Comparison of ENCODE assay signal across 10 mouse cellular contexts in genomic region chr10:19893976-19894375, GRCm38 (mm10). TPM values are rescaled to one million over a fixed set of nuclear protein-coding genes. Genes with fewer than 3 reads are reported as not detected.
A peak's percentile ranks its signal among the peaks of the same experiment; 100 is the strongest.
DNase-seq lines count a peak whose midpoint lies in the region; ATAC-seq and TF ChIP-seq lines count a peak whose summit lies in the region.
"Had no signal": no experiment of that assay in that cellular context is flagged by ENCODE, and none has a peak within 500 bp of the region (broad histone marks: within the 10 kb centered on the region; RNA-seq: fewer than 3 reads in every experiment).

No protein-coding gene starts in this region.

- no peak overlapping the region for H3K4me2 ChIP-seq in forebrain, embryonic 13.5 days
- no peak overlapping the region for H3K4me2 ChIP-seq in forebrain, embryonic 11.5 days (ENCODE audit: low read depth, low read length, severe bottlenecking)
- no peak overlapping the region for H3K4me2 ChIP-seq in neural tube, embryonic 15.5 days
- no peak overlapping the region for H3K4me2 ChIP-seq in hindbrain, postnatal 0 days (ENCODE audit: low read depth, low read length)

- no peak overlapping the region for H3K4me3 ChIP-seq in forebrain, embryonic 13.5 days
- no peak overlapping the region for H3K4me3 ChIP-seq in forebrain, embryonic 11.5 days (ENCODE audit: low read depth, low read length)
- H3K4me3 ChIP-seq in neural tube, embryonic 15.5 days (replicated peaks) = no peak overlapping the region
- no peak overlapping the region for H3K4me3 ChIP-seq in hindbrain, postnatal 0 days (ENCODE audit: low read length)
- H3K4me3 ChIP-seq: megakaryocyte, embryonic 14.5 days had no signal

- TF ChIP-seq CTCF in hindbrain, postnatal 0 days (IDR thresholded peaks at IDR 0.05; ENCODE audit: low read depth) = peak; percentile 82

- no peaks in the 10 kb centered on the region for H3K9me3 ChIP-seq in forebrain, embryonic 13.5 days (replicated peaks)
- H3K9me3 ChIP-seq in forebrain, embryonic 11.5 days (ENCODE audit: control insufficient read depth, low read length) = no peaks in the 10 kb centered on the region
- H3K9me3 ChIP-seq in neural tube, embryonic 15.5 days (replicated peaks) = no peaks in the 10 kb centered on the region
- no peaks in the 10 kb centered on the region for H3K9me3 ChIP-seq in hindbrain, postnatal 0 days (ENCODE audit: low read length)
- H3K9me3 ChIP-seq: megakaryocyte, embryonic 14.5 days had no signal

- H3K27ac ChIP-seq in forebrain, embryonic 13.5 days = no peak overlapping the region
- H3K27ac ChIP-seq in forebrain, embryonic 11.5 days (ENCODE audit: low read depth, low read length) = no peak overlapping the region
- H3K27ac ChIP-seq in neural tube, embryonic 15.5 days (replicated peaks) = no peak overlapping the region
- H3K27ac ChIP-seq in hindbrain, postnatal 0 days = no peak overlapping the region

- 15% methylated on average over 4 of the region's 4 CpGs for WGBS in forebrain, embryonic 13.5 days
- WGBS in forebrain, embryonic 11.5 days = 21% methylated on average over 4 of the region's 4 CpGs
- 18% methylated on average over 4 of the region's 4 CpGs for WGBS in neural tube, embryonic 15.5 days
- 18% methylated on average over 4 of the region's 4 CpGs for WGBS in hindbrain, postnatal 0 days

- no peak overlapping the region for H3K9ac ChIP-seq in forebrain, embryonic 13.5 days
- no peak overlapping the region for H3K9ac ChIP-seq in forebrain, embryonic 11.5 days (ENCODE audit: low read length)
- no peak overlapping the region for H3K9ac ChIP-seq in neural tube, embryonic 15.5 days (replicated peaks)
- H3K9ac ChIP-seq in hindbrain, postnatal 0 days (replicated peaks; ENCODE audit: low read length) = no peak overlapping the region

- H3K27me3 ChIP-seq in forebrain, embryonic 13.5 days = no peaks in the 10 kb centered on the region
- no peaks in the 10 kb centered on the region for H3K27me3 ChIP-seq in forebrain, embryonic 11.5 days (ENCODE audit: control insufficient read depth, insufficient read depth, low read length)
- no peaks in the 10 kb centered on the region for H3K27me3 ChIP-seq in neural tube, embryonic 15.5 days (replicated peaks)
- no peaks in the 10 kb centered on the region for H3K27me3 ChIP-seq in hindbrain, postnatal 0 days (ENCODE audit: insufficient read depth, low read length)
- H3K27me3 ChIP-seq: megakaryocyte, embryonic 14.5 days had no signal

- DNase-seq in forebrain, embryonic 11.5 days (ENCODE audit: low spot score) = no peak
- DNase-seq in neural tube, embryonic 10.5 days (ENCODE audit: extremely low spot score, low spot score) = peak; percentile 33
- DNase-seq in cerebellum, postnatal 25 days = peak; percentile 40 to 65
- DNase-seq in hindbrain, postnatal 0 days (ENCODE audit: low spot score) = peak; percentile 75
- peak; percentile 55 for DNase-seq in lung, postnatal 14 days
- peak; percentile 19 to 65 for DNase-seq in spleen, postnatal 4 days (ENCODE audit: low spot score in 2 of 2)

- ATAC-seq in forebrain, embryonic 13.5 days = peak; percentile 43; the same call in 1 of the 2 replicates
- ATAC-seq in forebrain, embryonic 11.5 days (replicated peaks; ENCODE audit: low FRiP score) = no peak
- ATAC-seq in neural tube, embryonic 15.5 days (ENCODE audit: low FRiP score) = no peak
- 0 out of 2 replicates have a peak, but pooled peaks have one; percentile 47 for ATAC-seq in hindbrain, postnatal 0 days

- H3K36me3 ChIP-seq in forebrain, embryonic 13.5 days (ENCODE audit: poor library complexity, severe bottlenecking) = 0 out of 2 replicates have a peak, but pooled peaks cover 3% of the 10 kb centered on the region
- no peaks in the 10 kb centered on the region for H3K36me3 ChIP-seq in forebrain, embryonic 11.5 days (ENCODE audit: control insufficient read depth, insufficient read depth, low read length)
- no peaks in the 10 kb centered on the region; the same call in 1 of the 2 replicates for H3K36me3 ChIP-seq in neural tube, embryonic 15.5 days
- H3K36me3 ChIP-seq in hindbrain, postnatal 0 days (ENCODE audit: insufficient read depth, low read length) = no peaks in the 10 kb centered on the region

- no peaks in the 10 kb centered on the region for H3K4me1 ChIP-seq in forebrain, embryonic 13.5 days
- no peaks in the 10 kb centered on the region for H3K4me1 ChIP-seq in forebrain, embryonic 11.5 days (replicated peaks; ENCODE audit: control insufficient read depth, insufficient read depth, low read length)
- no peaks in the 10 kb centered on the region for H3K4me1 ChIP-seq in neural tube, embryonic 15.5 days
- H3K4me1 ChIP-seq in hindbrain, postnatal 0 days (ENCODE audit: insufficient read depth, low read length) = no peaks in the 10 kb centered on the region

RNA-seq across cellular contexts. Expression of gene Pex7, which starts 13.5 kb away (rescaled TPM):
- polyA plus RNA-seq in forebrain, embryonic 13.5 days (2015; fragmentation: Nextera tagmentation; extraction: Ambion mirVana) = 26.5 and 31.1 TPM in 2 replicates
- polyA plus RNA-seq in forebrain, embryonic 11.5 days (2014; fragmentation: Nextera tagmentation; extraction: Ambion mirVana) = 27.2 and 28.0 TPM in 2 replicates
- 32.9 and 34.0 TPM in 2 replicates for polyA plus RNA-seq in neural tube, embryonic 15.5 days (2015; fragmentation: Nextera tagmentation; extraction: Ambion mirVana)
- total RNA-seq in hindbrain, postnatal 0 days (2014; rRNA removed) = 30.6 and 40.6 TPM in 2 replicates
- polyA plus RNA-seq in hindbrain, postnatal 0 days (2015; fragmentation: Nextera tagmentation; extraction: Ambion mirVana) = 39.7 and 44.6 TPM in 2 replicates

RNA-seq across cellular contexts. Expression of gene Map3k5, which starts 40.3 kb away (rescaled TPM):
- 0.36 and 0.64 TPM in 2 replicates for polyA plus RNA-seq in forebrain, embryonic 13.5 days (2015; fragmentation: Nextera tagmentation; extraction: Ambion mirVana)
- 0.49 and 0.80 TPM in 2 replicates for polyA plus RNA-seq in forebrain, embryonic 11.5 days (2014; fragmentation: Nextera tagmentation; extraction: Ambion mirVana)
- polyA plus RNA-seq in neural tube, embryonic 15.5 days (2015; fragmentation: Nextera tagmentation; extraction: Ambion mirVana) = 1.4 and 1.7 TPM in 2 replicates
- total RNA-seq in hindbrain, postnatal 0 days (2014; rRNA removed) = 4.6 and 5.5 TPM in 2 replicates
- polyA plus RNA-seq in hindbrain, postnatal 0 days (2015; fragmentation: Nextera tagmentation; extraction: Ambion mirVana) = 0.91 and 1.4 TPM in 2 replicates

RNA-seq across cellular contexts. Expression of gene Slc35d3, which starts 42.7 kb away (rescaled TPM):
- 0.19 and 0.50 TPM in 2 replicates for polyA plus RNA-seq in forebrain, embryonic 13.5 days (2015; fragmentation: Nextera tagmentation; extraction: Ambion mirVana)
- 0.52 and 0.69 TPM in 2 replicates for polyA plus RNA-seq in forebrain, embryonic 11.5 days (2014; fragmentation: Nextera tagmentation; extraction: Ambion mirVana)
- polyA plus RNA-seq in neural tube, embryonic 15.5 days (2015; fragmentation: Nextera tagmentation; extraction: Ambion mirVana) = 5.0 and 5.3 TPM in 2 replicates
- 4.3 and 4.5 TPM in 2 replicates for total RNA-seq in hindbrain, postnatal 0 days (2014; rRNA removed)
- 2.9 and 3.5 TPM in 2 replicates for polyA plus RNA-seq in hindbrain, postnatal 0 days (2015; fragmentation: Nextera tagmentation; extraction: Ambion mirVana)
- total RNA-seq: gastrocnemius, postnatal 36 days had no signal

Comparison
In these comparisons a context has a peak if more than half of its experiments do, and no peak if none do; other contexts are left out.
1. ATAC-seq: peak in forebrain, embryonic 13.5 days (single experiment) and hindbrain, postnatal 0 days (single experiment); none in forebrain, embryonic 11.5 days (single experiment) and neural tube, embryonic 15.5 days (single experiment).